Mouse (Mus musculus): Measurements from ENCODE around the gene Sf1.

The Sf1 gene

GRCm38 (mm10) chr19:6363411-6364240 lies at the start of gene Sf1:
Sf1 (plus strand) TSS chr19:6363690.
- peak; percentile 99 for DNase-seq

- no peak for DNase-seq
Observed at GRCm38 (mm10) chr19:6313796-6314195, 49.7 kb upstream of the Sf1 start.

- no peak for DNase-seq
Observed at GRCm38 (mm10) chr19:6314513-6314912, 49.0 kb upstream of the Sf1 start.

DNA sequence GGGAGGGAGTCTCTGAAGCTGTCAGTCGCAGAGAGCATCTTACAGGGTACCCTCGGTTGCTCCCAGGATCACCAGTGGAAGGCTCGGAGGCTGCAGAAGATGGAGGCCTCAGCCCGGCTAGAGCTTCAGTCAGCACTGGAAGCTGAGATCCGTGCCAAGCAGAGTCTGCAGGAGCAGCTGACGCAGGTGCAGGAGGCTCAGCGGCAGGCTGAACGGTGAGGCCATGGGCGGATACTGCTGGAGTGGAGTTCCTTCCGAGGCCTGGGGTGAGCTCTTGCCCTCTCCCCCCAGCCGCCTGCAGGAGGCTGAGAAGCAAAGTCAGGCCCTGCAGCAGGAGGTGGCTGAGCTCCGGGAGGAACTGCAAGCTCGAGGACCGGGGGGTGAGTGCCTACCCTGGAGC lies 47.9 kb upstream of the Sf1 start:
- no peak for DNase-seq

- DNase-seq: no peak
Observed at GRCm38 (mm10) chr19:6318145-6318544, 45.3 kb upstream of the Sf1 start.

- no peak for DNase-seq
Observed at GRCm38 (mm10) chr19:6321358-6321757, 42.1 kb upstream of the Sf1 start.

DNA sequence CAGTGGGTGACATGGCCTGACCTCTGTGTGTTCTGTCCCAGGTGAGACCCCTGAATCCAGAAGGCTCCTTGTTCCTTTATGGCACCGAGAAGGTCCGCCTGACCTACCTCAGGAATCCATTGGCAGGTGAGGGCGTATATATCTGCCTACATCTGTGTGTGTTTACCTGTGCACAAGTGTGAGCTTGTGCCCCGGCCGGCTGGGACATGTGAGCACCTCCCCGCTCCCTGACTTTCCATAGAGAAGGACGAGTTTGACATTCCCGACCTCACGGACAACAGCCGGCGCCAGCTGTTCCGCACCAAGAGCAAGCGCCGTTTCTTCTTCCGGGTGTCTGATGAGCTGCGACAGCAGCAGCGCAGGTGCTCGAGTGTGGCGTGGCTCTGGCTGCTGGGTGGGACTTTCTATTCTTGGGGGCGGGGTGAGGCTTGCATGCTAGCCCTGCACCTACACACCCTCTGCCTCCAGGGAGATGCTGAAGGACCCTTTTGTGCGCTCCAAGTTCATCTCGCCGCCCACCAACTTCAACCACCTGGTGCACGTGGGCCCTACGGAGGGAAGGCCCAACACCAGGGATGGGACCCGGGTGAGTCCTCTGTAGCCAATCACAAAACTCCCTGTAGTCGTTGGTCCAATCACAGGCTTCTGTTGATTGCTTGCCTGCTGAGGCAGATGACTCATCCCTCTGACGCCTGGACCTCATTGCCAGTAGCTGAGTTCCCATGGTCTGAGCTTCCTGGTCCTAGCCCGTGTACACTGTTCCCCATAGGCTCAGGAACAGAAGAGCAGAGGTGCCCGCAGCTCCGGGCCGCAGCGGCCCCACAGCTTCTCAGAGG lies 41.5 kb upstream of the Sf1 start:
- DNase-seq: no peak

- no peak for DNase-seq
Observed at GRCm38 (mm10) chr19:6324751-6325150, 38.7 kb upstream of the Sf1 start.

GRCm38 (mm10) chr19:6331178-6331577 lies 32.3 kb upstream of the Sf1 start:
- no peak for DNase-seq

- DNase-seq: no peak
Observed at GRCm38 (mm10) chr19:6331719-6332516, 31.6 kb upstream of the Sf1 start.

- DNase-seq: no peak
Observed at GRCm38 (mm10) chr19:6333761-6334595, 29.5 kb upstream of the Sf1 start.

GRCm38 (mm10) chr19:6334673-6335457 lies 28.6 kb upstream of the Sf1 start, which contains the start of gene Men1:
Men1 (plus strand) TSS chr19:6334979.
- peak; percentile 91 for DNase-seq

- no peak for DNase-seq
Observed at GRCm38 (mm10) chr19:6335458-6335827, 28.0 kb upstream of the Sf1 start.

GRCm38 (mm10) chr19:6336920-6337319 lies 26.6 kb upstream of the Sf1 start:
- no peak for DNase-seq

GRCm38 (mm10) chr19:6338171-6338570 lies 25.3 kb upstream of the Sf1 start:
- no peak for DNase-seq

- DNase-seq: no peak
Observed at GRCm38 (mm10) chr19:6338716-6339115, 24.8 kb upstream of the Sf1 start.

DNA sequence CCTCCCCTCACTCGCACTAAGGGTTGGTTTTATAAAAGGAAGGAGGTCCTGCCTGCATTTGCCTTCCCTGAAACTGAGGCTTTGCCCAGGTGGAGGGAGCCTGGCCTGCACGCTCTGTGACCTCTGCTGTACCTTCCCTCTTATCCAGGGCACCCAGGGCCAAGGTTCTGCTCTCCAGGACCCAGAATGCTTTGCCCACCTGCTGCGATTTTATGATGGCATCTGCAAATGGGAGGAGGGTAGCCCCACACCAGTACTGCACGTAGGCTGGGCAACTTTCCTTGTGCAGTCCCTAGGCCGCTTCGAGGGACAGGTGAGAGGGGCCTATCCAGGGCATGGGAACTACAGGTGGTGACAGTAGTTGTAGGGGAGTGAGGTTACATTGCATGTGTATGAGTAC lies 24.3 kb upstream of the Sf1 start:
- DNase-seq: no peak

GRCm38 (mm10) chr19:6339890-6340504 lies 23.5 kb upstream of the Sf1 start:
- no peak for DNase-seq

- peak; percentile 75 for DNase-seq
Observed at GRCm38 (mm10) chr19:6340524-6341452, 22.7 kb upstream of the Sf1 start, which contains the start of gene Map4k2. Map4k2 (plus strand) TSS chr19:6341135.
